Mouse (Mus musculus) liver, adult 2 months (tissue): Measurements from ENCODE around the gene Cluh. TPM values are rescaled to one million over a fixed set of nuclear protein-coding genes. Genes with fewer than 3 reads are reported as not detected.

ENCODE experiments used
- DNase-seq: peaks from one replicate; pipeline ENCODE4 v3.0.0-alpha.2; 2011; ENCODE audit warnings: low read depth, low spot score; ENCODE audit errors: extremely low read depth
- H3K27ac ChIP-seq: fragments of 200-500 bp; replicated peaks from 2 replicates; pipeline ENCODE4 v1.5.1; 2012; ENCODE audit warnings: low read depth, mild to moderate bottlenecking, control low read depth, inconsistent platforms, low read length; ENCODE audit not compliant: insufficient read depth
- H3K27me3 ChIP-seq: fragments of 200-500 bp; 2 replicates; pipeline ENCODE4 v1.6.1; 2012; ENCODE audit warnings: mild to moderate bottlenecking, moderate library complexity, low read length, inconsistent platforms; ENCODE audit not compliant: control insufficient read depth, insufficient read depth
- H3K36me3 ChIP-seq: fragments of 200-500 bp; 2 replicates; pipeline ENCODE4 v1.6.1; 2012; ENCODE audit warnings: low read length, inconsistent platforms; ENCODE audit not compliant: control insufficient read depth, insufficient read depth
- H3K4me1 ChIP-seq: fragments of 200-500 bp; 2 replicates; pipeline ENCODE4 v1.6.1; 2011; ENCODE audit warnings: low read length; ENCODE audit not compliant: control insufficient read depth, insufficient read depth
- H3K4me3 ChIP-seq: fragments of 200-500 bp; 2 replicates; pipeline ENCODE4 v1.5.1; 2011; ENCODE audit warnings: low read depth, mild to moderate bottlenecking, control low read depth, low read length, moderate library complexity; ENCODE audit not compliant: insufficient read depth
- H3K79me2 ChIP-seq: fragments of 200-500 bp; 2 replicates; pipeline ENCODE4 v1.6.1; 2012; ENCODE audit warnings: inconsistent platforms, mild to moderate bottlenecking, low read length, moderate library complexity; ENCODE audit not compliant: control insufficient read depth, insufficient read depth
- H3K9ac ChIP-seq: fragments of 200-500 bp; 2 replicates; pipeline ENCODE4 v1.6.1; 2012; ENCODE audit warnings: low read depth, mild to moderate bottlenecking, control low read depth, inconsistent platforms, low read length
- CTCF ChIP-seq: fragments of 200-500 bp; IDR thresholded peaks from 2 replicates; pipeline ENCODE4 v1.5.1; 2011; ENCODE audit warnings: low read depth, low read length, control low read depth
- POLR2A ChIP-seq: fragments of 200-500 bp; IDR thresholded peaks from 2 replicates; pipeline ENCODE4 v1.6.1; 2011; ENCODE audit warnings: low read length, control low read depth; ENCODE audit not compliant: insufficient read depth; ENCODE audit errors: extremely low read depth
- WGBS: fragments of 180-500 bp; shearing (Covaris S2); methylation state at CpG from one replicate; pipeline ENCODE4 v1.1.7; 2018; 5-methylcytosine and 5-hydroxymethylcytosine counted together
- polyA plus RNA-seq: library from polyadenylated mRNA; depleted of rRNA; stranded (reverse); fragments of >200 nt; gene quantifications from 2 replicates; pipeline ENCODE4 v1.2.3, GENCODE M21; 2012
- total RNA-seq: library from RNA; depleted of rRNA; stranded (reverse); fragments of >200 nt; gene quantifications from 2 replicates; pipeline ENCODE4 v1.2.3, GENCODE M21; 2014

Cluh gene
- total and polyA plus RNA-seq, 2 experiments, result 74.3 to 139 TPM

DNA sequence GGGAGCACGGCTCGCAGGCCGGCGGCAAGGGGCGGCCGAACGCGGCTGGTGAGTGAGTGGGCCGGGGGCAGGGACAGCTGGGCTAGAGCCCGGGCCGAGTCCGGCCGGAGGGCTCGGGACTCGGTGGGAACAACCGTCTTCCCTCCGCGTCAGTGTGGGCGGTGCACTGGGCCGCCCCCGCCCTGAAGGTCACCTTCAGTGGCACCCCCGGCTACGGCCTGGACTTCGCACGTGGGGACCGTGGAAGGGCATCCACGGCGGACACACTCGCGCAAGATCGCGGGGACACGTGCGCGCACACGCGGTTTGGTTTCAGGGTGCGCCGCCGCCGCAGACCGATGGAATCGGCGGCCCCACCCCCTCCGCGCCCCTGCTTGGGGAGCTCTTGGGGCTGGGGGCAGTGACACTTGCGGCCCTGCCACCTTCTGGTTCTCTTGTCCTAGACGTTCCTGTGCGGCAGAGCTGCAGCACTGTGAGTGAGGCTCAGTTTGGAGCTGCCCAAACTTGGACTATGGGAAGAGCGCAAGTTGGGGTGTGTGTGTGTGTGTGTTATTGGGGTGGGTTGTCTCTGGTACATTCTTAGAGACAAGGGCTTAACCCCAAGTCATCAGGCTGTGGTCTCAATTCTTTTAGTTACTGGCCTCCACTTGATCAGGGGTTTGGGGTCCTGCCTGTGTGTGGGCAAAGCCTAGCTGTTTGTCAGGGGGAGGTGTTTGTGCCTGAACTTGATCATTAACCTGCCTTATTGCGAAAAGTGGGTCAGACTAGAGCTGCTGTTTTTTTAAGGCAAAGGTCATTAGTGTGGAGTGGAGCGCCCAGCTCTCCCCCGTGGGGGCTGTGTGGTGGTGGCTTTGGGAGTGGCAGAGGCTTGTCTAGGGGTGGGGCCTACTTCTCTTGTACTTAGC is 604 bp downstream of the Cluh start:
- WGBS, result under 1% methylated on average over 53 of the region's 53 CpGs

DNA sequence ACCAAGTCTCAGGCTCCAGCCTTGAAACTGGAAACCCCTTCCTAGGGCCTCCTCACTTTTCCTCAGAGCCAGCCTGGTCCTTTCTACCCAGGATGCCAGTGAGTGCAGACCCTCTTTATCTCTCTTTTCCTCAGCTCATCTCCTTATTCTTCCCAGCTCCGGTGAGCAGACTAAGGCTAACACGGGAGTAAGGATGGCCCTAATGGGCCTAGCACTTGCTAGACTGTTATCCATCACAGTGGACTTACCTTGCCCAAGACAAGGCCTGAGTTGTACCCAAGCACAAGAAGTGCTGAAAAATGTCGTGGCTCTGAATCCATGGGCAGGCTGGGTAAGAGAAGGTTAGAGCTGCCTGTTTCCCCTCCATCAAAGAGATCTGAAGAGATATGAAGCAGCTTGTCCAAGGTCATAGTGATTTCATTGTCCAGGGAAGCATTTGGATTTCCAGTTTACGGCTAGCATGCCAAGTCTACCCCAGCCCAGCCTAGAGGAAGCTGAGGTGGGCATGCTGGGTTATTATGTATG is 1.3 kb downstream of the Cluh start:
- H3K36me3 ChIP-seq, result peaks cover 5% of the 10 kb centered on the region
- no peak for TF ChIP-seq CTCF
- TF ChIP-seq POLR2A, result no peak
- H3K27me3 ChIP-seq, result no peaks in the 10 kb centered on the region
- peak overlapping the region; percentile 77 for H3K27ac ChIP-seq
- H3K4me3 ChIP-seq, result peak overlapping the region; percentile 52
- DNase-seq, result no peak
- peak overlapping the region; percentile 28 for H3K9ac ChIP-seq
- peaks cover 53% of the 10 kb centered on the region for H3K79me2 ChIP-seq
- H3K4me1 ChIP-seq, result peaks cover 40% of the 10 kb centered on the region
- WGBS, result 11% methylated on average over 4 of the region's 4 CpGs

More for the DNA sequence above, 604 bp downstream of the Cluh start:
- Histone ChIP-seq H3K4me1 (peaks cover 41% of the 10 kb centered on the region), H3K4me3 (peak overlapping the region; percentile 98), H3K36me3 (peaks cover 5% of the 10 kb centered on the region), H3K9ac (peak overlapping the region; percentile 99), H3K27me3 (no peaks in the 10 kb centered on the region), H3K27ac (peak overlapping the region; percentile 98), H3K79me2 (peaks cover 48% of the 10 kb centered on the region)
- TF ChIP-seq CTCF (no peak), POLR2A (no peak)
- peak; percentile 98 for DNase-seq

DNA sequence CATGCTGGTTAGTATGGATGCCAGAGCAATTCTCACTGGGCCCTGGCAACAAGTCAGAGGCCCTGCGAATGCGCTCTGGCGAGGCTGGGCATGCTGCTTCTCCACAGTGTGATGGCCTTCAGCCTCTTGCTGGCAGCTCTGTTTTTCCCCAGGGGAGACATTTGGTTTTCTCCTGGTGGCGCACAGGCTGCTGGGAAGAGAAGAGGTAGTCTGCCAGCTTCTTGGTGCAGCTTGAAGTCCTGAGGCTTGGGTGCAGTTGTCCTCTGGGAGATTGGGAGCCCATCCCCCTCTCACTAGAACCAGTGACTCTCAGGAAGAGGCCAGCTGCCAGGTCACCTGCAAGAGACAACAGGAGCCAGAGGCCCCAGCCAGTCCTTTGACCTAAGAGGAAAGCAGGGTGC is 3.5 kb downstream of the Cluh start:
- DNase-seq, result peak; percentile 92
- no peak for TF ChIP-seq POLR2A
- no peak for TF ChIP-seq CTCF
- H3K4me3 ChIP-seq, result peak overlapping the region; percentile 28; the same call in 1 of the 2 replicates
- H3K36me3 ChIP-seq, result peaks cover 17% of the 10 kb centered on the region
- H3K27me3 ChIP-seq, result no peaks in the 10 kb centered on the region
- H3K4me1 ChIP-seq, result peaks cover 39% of the 10 kb centered on the region
- 0 out of 2 replicates have a peak overlapping the region, but pooled peaks have one; percentile 2 for H3K9ac ChIP-seq
- H3K79me2 ChIP-seq, result peaks cover 65% of the 10 kb centered on the region
- 12% methylated on average over 4 of the region's 4 CpGs for WGBS
- H3K27ac ChIP-seq, result peak overlapping the region; percentile 53

DNA sequence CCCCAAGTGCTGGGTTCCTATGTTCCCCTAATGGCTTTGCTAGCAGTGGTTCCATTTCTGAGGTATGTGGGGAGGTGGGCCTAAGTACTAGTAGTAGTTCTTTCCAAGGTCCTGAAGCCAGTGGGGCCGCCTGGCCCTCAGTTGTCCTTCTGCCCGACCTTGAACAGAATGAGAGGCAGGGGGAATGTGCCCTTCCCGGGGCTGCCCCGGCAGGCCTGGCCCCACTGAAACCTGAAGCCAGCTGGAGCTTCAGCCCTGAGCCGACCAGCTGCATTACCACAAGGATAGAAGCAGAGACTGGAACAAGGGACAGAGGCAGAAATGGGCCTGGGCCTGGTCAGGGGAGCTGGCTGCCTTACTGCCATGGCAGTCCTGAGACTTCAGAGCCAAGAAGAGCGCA is 4.1 kb downstream of the Cluh start:
- Histone ChIP-seq H3K9ac (peak overlapping the region; percentile 19), H3K27ac (peak overlapping the region; percentile 53), H3K4me3 (peak overlapping the region; percentile 28; the same call in 1 of the 2 replicates), H3K36me3 (peaks cover 21% of the 10 kb centered on the region), H3K79me2 (peaks cover 65% of the 10 kb centered on the region), H3K27me3 (no peaks in the 10 kb centered on the region), H3K4me1 (peaks cover 39% of the 10 kb centered on the region)
- TF ChIP-seq CTCF, result no peak
- TF ChIP-seq POLR2A, result no peak
- 27% methylated on average over 6 of the region's 6 CpGs for WGBS
- no peak for DNase-seq

DNA sequence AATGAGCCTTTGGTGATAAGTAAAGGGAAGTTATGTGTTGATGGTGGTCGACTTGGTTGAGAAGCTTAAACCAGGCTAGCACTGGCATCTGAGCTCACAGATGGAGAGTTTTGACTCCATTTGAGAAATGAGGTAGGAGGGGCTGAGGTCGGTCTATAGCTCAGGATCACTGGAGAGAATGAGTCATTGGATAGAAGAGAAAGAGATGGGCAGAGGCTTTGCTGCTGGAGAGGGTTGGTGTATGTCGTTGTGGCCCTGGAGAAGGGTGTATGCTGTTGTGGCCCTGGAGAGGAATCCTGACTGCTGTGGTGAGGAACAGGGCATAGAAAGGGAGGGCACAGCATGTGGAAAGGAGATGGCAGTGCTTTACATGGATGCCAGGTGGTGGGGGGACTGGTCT is 6.6 kb downstream of the Cluh start:
- H3K79me2 ChIP-seq, result peaks cover 54% of the 10 kb centered on the region
- H3K27ac ChIP-seq, result no peak overlapping the region
- 67% methylated on average over 3 of the region's 3 CpGs for WGBS
- peaks cover 33% of the 10 kb centered on the region for H3K4me1 ChIP-seq
- no peaks in the 10 kb centered on the region for H3K27me3 ChIP-seq
- H3K9ac ChIP-seq, result no peak overlapping the region
- TF ChIP-seq POLR2A (no peak), CTCF (no peak)
- no peak overlapping the region for H3K4me3 ChIP-seq
- DNase-seq, result no peak
- H3K36me3 ChIP-seq, result peaks cover 39% of the 10 kb centered on the region
